Mouse (Mus musculus) olfactory bulb, adult 2 months (tissue): ENCODE data around the gene Stk10.

ENCODE experiments used
- CTCF ChIP-seq: fragments of 200-500 bp; IDR thresholded peaks from 2 replicates; pipeline ENCODE4 v1.5.1; 2012; ENCODE audit warnings: low read depth, mild to moderate bottlenecking, low read length, moderate library complexity; ENCODE audit not compliant: insufficient read depth
- POLR2A ChIP-seq: fragments of 200-500 bp; IDR thresholded peaks from 2 replicates; pipeline ENCODE4 v1.6.1; 2012; ENCODE audit warnings: mild to moderate bottlenecking, low read depth, low read length, moderate library complexity; ENCODE audit not compliant: insufficient read depth

GRCm38 (mm10) chr11:32519354-32519753 is 13.8 kb upstream of the Stk10 start:
- no peak for TF ChIP-seq CTCF
- no peak for TF ChIP-seq POLR2A
